17 mouse cellular contexts compared by ENCODE assay signal in the genomic region with DNA sequence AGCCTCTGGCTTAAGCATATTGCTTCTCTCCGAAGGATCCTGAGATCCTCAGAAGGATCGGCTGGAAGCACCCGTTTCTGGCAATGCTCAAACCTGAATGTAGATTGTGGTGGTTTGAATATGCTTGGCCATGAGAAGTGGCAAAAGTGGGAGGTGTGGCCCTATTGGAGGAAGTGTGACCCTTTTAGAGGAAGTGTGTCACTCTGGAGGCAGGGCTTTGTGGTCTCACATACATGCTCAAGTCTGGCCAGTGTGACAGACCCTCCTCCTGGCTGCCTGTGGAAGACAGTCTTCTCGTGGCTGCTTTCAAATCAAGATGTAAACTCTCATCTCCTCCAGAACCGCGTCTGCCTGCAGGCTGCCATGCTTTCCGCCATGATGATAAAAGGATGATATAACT. TPM values are rescaled to one million over a fixed set of nuclear protein-coding genes. Genes with fewer than 3 reads are reported as not detected.
"Had no signal": no experiment of that assay in that cellular context is flagged by ENCODE, and none has a peak within 500 bp of the region (broad histone marks: within the 10 kb centered on the region; RNA-seq: fewer than 3 reads in every experiment).

No protein-coding gene starts in this region.

- DNase-seq: gastrocnemius, adult 2 months; gastrocnemius, postnatal 10 days; gastrocnemius, postnatal 25 days; heart, adult 11 months; heart, adult 2 months; heart, postnatal 14 days; heart, postnatal 36 days; kidney, adult 11 months; kidney, adult 2 months; kidney, adult 9 months; kidney, postnatal 14 days; kidney, postnatal 36 days; layer of hippocampus, adult 9-11 months; layer of hippocampus, postnatal 36 days; liver had no signal

- ATAC-seq: hindbrain, embryonic 16.5 days; intestine, embryonic 16.5 days had no signal

RNA-seq across cellular contexts. Expression of gene Gpr45, which starts 36.0 kb away (rescaled TPM):
- total RNA-seq: gastrocnemius, adult 2 months; gastrocnemius, postnatal 25 days had no signal
